Mouse (Mus musculus) kidney, embryonic 16.5 days (tissue): ENCODE data around the gene Gm29609. TPM values are rescaled to one million over a fixed set of nuclear protein-coding genes. Genes with fewer than 3 reads are reported as not detected.

ENCODE experiments used
- polyA plus RNA-seq: library from polyadenylated mRNA; unstranded; fragments of >200 nt; fragmentation: Nextera tagmentation; extraction: Ambion mirVana; gene quantifications from 2 replicates; pipeline ENCODE4 v1.2.1, GENCODE M21; 2015

The Gm29609 gene
- polyA plus RNA-seq, 1 experiment from 2014 or later = 2.1 TPM

Other genes with a start within 250 kb of the Gm29609 start
- 17.9 and 20.3 TPM in 2 replicates for gene Cgref1, start 234.3 kb downstream of the Gm29609 start, polyA plus RNA-seq
- gene Preb, start 219.6 kb downstream of the Gm29609 start, polyA plus RNA-seq = 172 TPM in 2 replicates
- gene Tcf23, start 211.2 kb downstream of the Gm29609 start, polyA plus RNA-seq = 1.9 and 2.2 TPM in 2 replicates
- gene Atraid, start 131.6 kb downstream of the Gm29609 start, polyA plus RNA-seq = 158 and 163 TPM in 2 replicates
- 14.6 and 14.7 TPM in 2 replicates for gene Slc5a6, start 131.0 kb downstream of the Gm29609 start, polyA plus RNA-seq
- 36.0 and 38.7 TPM in 2 replicates for gene Cad, start 125.1 kb downstream of the Gm29609 start, polyA plus RNA-seq
- not detected in 2 replicates for gene Dnajc5g, start 73.6 kb downstream of the Gm29609 start, polyA plus RNA-seq
- 3.4 and 4.5 TPM in 2 replicates for gene Slc30a3, start 71.7 kb downstream of the Gm29609 start, polyA plus RNA-seq
- 0.19 and 0.28 TPM in 2 replicates for gene Trim54, start 63.2 kb downstream of the Gm29609 start, polyA plus RNA-seq
- gene Ucn, start 41.1 kb downstream of the Gm29609 start, polyA plus RNA-seq = not detected in 2 replicates
- gene Mpv17, start 25.7 kb downstream of the Gm29609 start, polyA plus RNA-seq = 79.0 and 79.3 TPM in 2 replicates
- gene Gtf3c2, start 233 bp upstream of the Gm29609 start, polyA plus RNA-seq = 82.8 and 99.0 TPM in 2 replicates
- gene Snx17, start 13.3 kb upstream of the Gm29609 start, polyA plus RNA-seq = 151 and 165 TPM in 2 replicates
- gene Eif2b4, start 13.5 kb upstream of the Gm29609 start, polyA plus RNA-seq = 76.1 and 81.5 TPM in 2 replicates
- 9.9 and 10.9 TPM in 2 replicates for gene Zfp513, start 22.4 kb upstream of the Gm29609 start, polyA plus RNA-seq
- gene Ppm1g, start 40.8 kb upstream of the Gm29609 start, polyA plus RNA-seq = 138 and 139 TPM in 2 replicates
- 179 and 182 TPM in 2 replicates for gene Nrbp1, start 61.0 kb upstream of the Gm29609 start, polyA plus RNA-seq
- gene Gm9970, start 61.3 kb upstream of the Gm29609 start, polyA plus RNA-seq = 0.52 TPM in 1 of 2 replicates, not detected in the other
- 22.9 and 26.8 TPM in 2 replicates for gene Krtcap3, start 71.8 kb upstream of the Gm29609 start, polyA plus RNA-seq
- gene Ift172, start 111.2 kb upstream of the Gm29609 start, polyA plus RNA-seq = 39.7 and 40.6 TPM in 2 replicates
- 42.5 and 46.1 TPM in 2 replicates for gene Fndc4, start 116.2 kb upstream of the Gm29609 start, polyA plus RNA-seq
- 0.24 and 0.45 TPM in 2 replicates for gene Gckr, start 117.5 kb upstream of the Gm29609 start, polyA plus RNA-seq